Mouse (Mus musculus) embryonic facial prominence, embryonic 10.5 days (tissue): ENCODE results near the gene Zfyve19. TPM values are rescaled to one million over a fixed set of nuclear protein-coding genes. Genes with fewer than 3 reads are reported as not detected.

ENCODE experiments used
- polyA plus RNA-seq: library from polyadenylated mRNA; unstranded; fragments of >200 nt; fragmentation: Nextera tagmentation; extraction: Ambion mirVana; gene quantifications from 2 replicates; pipeline ENCODE4 v1.2.1, GENCODE M21; 2016

The Zfyve19 gene
- polyA plus RNA-seq, 1 experiment from 2014 or later = 52.9 TPM

Other genes starting within 250 kb of the Zfyve19 start
- 19.9 and 20.5 TPM in 2 replicates for gene Ccdc32, start 179.2 kb upstream of the Zfyve19 start, polyA plus RNA-seq
- gene Rpusd2, start 173.8 kb upstream of the Zfyve19 start, polyA plus RNA-seq = 7.3 and 8.0 TPM in 2 replicates
- gene Knl1, start 161.5 kb upstream of the Zfyve19 start, polyA plus RNA-seq = 54.0 and 58.3 TPM in 2 replicates
- 90.9 and 94.1 TPM in 2 replicates for gene Rad51, start 95.8 kb upstream of the Zfyve19 start, polyA plus RNA-seq
- 47.3 and 50.7 TPM in 2 replicates for gene Rmdn3, start 51.6 kb upstream of the Zfyve19 start, polyA plus RNA-seq
- 5.3 and 6.1 TPM in 2 replicates for gene Gchfr, start 40.8 kb upstream of the Zfyve19 start, polyA plus RNA-seq
- gene Gm14137, start 34.1 kb upstream of the Zfyve19 start, polyA plus RNA-seq = 0.77 and 1.0 TPM in 2 replicates
- 25.2 and 25.4 TPM in 2 replicates for gene Dnajc17, start 178 bp downstream of the Zfyve19 start, polyA plus RNA-seq
- gene Ppp1r14d, start 21.3 kb downstream of the Zfyve19 start, polyA plus RNA-seq = 0.20 TPM in 2 replicates
- 11.1 and 11.4 TPM in 2 replicates for gene Spint1, start 28.7 kb downstream of the Zfyve19 start, polyA plus RNA-seq
- 0.74 and 2.5 TPM in 2 replicates for gene Rhov, start 62.7 kb downstream of the Zfyve19 start, polyA plus RNA-seq
- gene Vps18, start 80.1 kb downstream of the Zfyve19 start, polyA plus RNA-seq = 23.1 and 25.1 TPM in 2 replicates
- 4.4 and 4.6 TPM in 2 replicates for gene Dll4, start 117.2 kb downstream of the Zfyve19 start, polyA plus RNA-seq
- gene Chac1, start 142.6 kb downstream of the Zfyve19 start, polyA plus RNA-seq = 0.90 and 1.1 TPM in 2 replicates